Mouse (Mus musculus) heart, postnatal 14 days (tissue): Measurements from ENCODE around the gene Rnf144b. TPM values are rescaled to one million over a fixed set of nuclear protein-coding genes. Genes with fewer than 3 reads are reported as not detected.

Experiments used
- DNase-seq, 2 experiments: peaks; one replicate each; pipeline ENCODE4 v3.0.0; 2021 to 2022
- intact Hi-C: fragments of 180-260 bp; cut with DNase I; formaldehyde crosslinking; loops from one replicate; pipeline ENCODE4 v1.15.1; 2025
- total RNA-seq, 2 experiments: library from RNA; stranded (reverse); gene quantifications; 2 replicates each; pipeline ENCODE4 v1.2.3; 2021

The Rnf144b gene
- total RNA-seq, 2 experiments from 2014 or later: 16.5 to 19.8 TPM

DNA sequence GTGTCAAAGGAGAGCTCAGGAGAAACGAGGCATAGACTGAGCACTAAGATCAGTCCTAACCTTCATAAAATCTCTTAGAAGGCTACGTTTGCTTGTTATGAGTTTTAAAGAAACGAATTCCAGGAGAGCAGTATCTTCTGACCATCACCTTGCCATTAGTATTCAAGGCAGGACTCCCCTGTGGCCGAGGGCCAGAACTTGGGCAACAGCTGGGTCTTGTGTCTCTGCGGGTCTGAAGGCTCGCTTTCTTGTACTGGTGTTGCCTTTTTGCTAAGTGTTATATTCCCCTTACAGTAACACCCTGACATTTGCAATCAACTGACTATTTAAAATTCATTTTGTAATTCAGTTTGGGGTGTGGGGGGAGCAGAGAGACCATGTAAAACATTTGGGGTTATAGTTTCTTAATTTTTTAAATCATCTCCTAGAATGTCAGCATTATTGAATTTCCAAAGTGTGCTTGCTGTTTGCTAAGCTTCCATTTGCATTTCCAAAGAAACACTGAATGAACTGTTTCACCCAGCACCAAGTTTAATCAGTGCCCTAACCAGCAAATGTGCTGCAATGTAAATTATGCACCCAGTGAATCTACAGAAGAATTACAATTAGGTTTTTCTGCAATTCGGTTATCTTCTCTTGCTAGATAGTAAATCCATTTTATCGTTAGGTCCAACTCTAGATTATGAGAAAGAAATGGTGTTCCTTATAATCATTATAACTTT, 126.0 kb downstream of the Rnf144b start:
- intact Hi-C loops: no loop called here
- no peak for DNase-seq

DNA sequence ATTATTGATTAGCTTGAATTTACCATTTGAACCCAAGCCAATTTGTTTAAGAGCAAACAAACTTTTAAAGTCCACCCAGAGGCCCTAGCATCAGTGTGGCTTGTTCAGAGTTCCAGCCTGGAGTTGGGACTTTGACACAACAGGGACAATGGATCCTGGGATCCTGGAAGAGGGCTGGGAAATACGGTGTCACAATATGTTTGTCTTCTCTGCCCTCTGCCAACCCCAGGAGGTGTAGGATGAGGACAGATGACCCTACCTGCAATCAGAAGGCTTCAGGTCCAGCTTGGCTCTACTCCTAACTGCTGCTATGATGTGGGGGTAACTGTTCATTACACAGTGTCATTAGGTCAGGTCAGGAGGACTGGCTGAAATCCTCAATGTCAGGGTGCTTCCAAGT, 128.2 kb downstream of the Rnf144b start:
- intact Hi-C loops: no loop called here
- no peak for DNase-seq

DNA sequence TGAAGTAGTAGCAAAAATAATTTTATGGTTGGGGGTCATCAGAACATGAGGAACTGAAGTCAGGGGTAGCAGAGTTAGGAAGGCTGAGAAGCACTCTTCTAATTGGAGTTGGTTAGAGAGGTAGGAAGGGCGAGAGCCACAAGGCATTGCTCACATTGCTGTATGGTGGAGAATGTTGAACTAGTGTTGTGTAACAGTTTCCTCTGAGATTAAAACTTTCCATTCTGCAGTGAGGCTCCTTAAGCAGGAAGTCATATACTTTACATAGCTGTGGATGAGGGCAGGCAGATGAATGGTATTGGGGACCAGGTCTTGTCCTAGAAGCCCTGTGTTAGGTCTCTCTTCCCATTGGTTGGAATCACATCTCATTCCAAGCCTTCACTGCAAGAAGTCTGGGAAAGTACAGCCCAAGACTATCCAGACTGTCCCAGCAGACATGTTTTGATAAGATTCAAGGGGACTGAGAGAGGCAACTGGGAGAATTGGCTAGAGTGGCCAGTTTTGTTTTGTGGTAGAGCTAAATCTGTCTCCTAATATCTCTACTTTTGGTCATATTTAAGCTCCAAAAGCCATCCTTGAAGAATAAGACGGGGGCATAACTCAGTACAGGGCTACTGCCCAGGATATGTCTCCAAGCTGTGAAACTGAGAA, 128.8 kb downstream of the Rnf144b start:
- intact Hi-C loops: no loop called here
- DNase-seq: no peak

- DNase-seq: no peak
- intact Hi-C loops: no loop called here
Measured at GRCm38 (mm10) chr13:47253711-47254110, 131.3 kb downstream of the Rnf144b start.

- no peak for DNase-seq
- intact Hi-C loops: no loop called here
Measured at GRCm38 (mm10) chr13:47259297-47259696, 136.8 kb downstream of the Rnf144b start.

DNA sequence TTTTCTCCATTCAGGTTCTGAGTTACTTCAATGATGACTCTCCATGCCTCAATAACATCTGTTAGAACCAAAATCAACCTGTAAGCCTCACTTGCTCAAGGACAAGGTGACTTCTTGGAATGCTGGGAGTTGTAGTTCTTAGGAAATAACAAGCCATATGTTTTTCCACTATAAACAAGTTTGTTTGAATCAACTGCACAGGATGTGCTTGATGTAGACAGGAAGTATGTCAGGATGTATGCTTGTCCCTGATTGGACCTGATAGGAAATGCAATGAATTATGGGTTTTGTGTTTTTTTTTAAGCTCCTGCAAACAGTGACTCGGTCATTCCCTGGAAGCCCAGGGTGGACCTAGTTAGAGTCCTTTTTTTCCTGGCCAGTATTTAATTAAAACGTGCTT, 139.5 kb downstream of the Rnf144b start:
- DNase-seq: no peak
- intact Hi-C loops: no loop called here

DNA sequence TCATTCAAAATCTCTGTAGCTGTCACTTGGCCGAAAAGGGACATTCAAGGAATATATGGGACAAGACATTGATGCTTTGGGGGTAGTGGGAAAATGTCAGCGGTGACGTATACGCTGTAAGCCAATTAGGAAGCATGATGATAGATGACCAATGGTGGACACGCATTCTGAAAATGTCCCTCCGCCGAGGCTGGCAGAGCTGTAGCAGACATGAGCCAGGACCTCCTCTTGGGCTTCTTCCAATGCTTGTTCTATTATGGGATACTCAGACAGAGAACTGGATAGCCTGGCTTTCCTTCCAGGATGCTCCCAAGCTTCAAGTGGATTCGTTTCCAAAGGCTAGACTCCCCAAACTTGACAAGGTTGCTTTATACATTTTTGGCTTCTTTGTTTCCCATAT, 141.9 kb downstream of the Rnf144b start:
- intact Hi-C loops: no loop called here
- DNase-seq: peak; percentile 50 to 68

GRCm38 (mm10) chr13:47266411-47266810, 144.0 kb downstream of the Rnf144b start:
- intact Hi-C loops: no loop called here
- no peak for DNase-seq

DNA sequence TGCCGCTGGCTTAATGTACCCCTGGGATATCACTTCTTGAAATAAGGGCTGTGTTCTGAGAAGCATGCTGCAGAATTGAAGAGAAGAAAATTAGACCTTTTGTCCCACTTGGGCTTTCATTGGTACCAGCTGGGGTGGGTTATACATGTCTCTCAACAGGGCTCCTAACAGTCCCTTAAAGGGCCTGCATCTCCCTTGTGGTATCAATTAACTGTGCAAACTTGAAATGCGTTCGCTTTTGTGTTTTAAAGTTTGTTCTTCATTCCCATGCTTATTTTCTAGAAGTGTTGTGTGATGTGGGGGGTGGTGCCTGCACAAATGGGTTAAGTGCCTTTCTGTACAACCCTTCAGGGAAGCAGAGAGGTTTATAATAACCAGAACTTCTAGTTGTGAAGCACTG, 145.8 kb downstream of the Rnf144b start:
- intact Hi-C loops: no loop called here
- DNase-seq: no peak

GRCm38 (mm10) chr13:47272928-47273327, 150.5 kb downstream of the Rnf144b start:
- intact Hi-C loops: no loop called here
- DNase-seq: no peak

DNA sequence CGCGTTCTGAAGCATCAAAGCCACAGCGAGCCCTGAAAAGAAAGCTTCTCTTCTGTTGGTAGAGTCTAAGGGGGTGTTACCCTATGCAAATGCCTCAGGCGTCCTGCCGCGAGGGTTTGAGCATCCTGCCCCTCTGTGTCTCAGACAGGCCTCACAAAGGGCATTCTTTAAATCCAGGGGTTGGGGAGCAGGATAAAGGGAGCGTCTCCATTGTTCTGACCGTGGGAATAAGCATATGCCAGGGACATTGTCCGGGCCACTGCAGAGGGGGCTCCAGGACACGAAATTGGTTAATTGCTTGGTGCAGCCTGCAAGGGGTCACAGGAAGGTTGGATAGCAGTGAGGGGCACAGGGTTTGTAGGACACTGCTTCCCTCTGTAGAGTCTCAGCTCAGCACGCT, 151.0 kb downstream of the Rnf144b start:
- DNase-seq: no peak
- intact Hi-C loops: no loop called here

- DNase-seq: no peak
- intact Hi-C loops: no loop called here
Measured at GRCm38 (mm10) chr13:47274139-47274538, 151.7 kb downstream of the Rnf144b start.

DNA sequence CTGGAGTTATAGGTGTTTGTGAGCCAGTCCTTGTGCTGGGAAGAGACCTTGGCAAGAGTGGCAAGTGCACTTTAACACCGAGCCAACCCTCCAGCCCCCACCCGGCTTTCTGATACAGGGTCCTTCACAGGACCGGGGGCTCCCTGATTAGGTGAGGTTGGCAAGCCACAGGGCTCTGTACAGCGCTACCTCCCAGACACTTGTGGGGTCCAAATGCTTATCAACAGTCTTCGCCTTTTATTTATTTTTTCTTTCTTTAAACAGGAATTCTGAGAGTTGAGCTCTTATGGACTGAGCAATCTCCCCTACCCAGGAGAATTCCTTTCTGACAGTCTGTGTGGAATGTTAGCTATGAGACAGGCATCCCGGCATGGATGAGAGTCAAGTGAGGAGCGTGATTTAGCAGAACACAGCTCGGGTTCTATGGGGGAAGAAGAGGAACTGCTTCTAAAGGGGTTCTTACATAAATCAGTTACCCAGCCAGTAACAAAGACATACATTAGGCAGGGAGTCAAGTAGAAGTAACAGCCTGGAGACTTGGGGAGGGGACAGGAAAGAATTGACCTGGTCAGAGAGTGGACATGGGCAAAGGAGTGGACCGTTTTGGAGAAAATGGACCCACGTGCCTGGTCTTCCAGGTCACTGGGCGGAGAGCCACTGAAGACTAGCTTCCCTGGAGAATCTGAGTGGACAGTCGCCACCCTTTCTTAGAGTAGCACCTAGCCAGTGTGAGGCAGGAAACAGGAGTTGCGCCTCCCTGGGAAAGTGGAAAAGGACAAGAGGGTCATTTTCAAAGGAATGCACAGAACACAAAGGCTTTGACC, 154.8 kb downstream of the Rnf144b start:
- intact Hi-C loops: no loop called here
- DNase-seq: peak; percentile 25 to 52

- intact Hi-C loops: no loop called here
- DNase-seq: no peak
Measured at GRCm38 (mm10) chr13:47277824-47278290, 155.4 kb downstream of the Rnf144b start.

- no peak for DNase-seq
- intact Hi-C loops: no loop called here
Measured at GRCm38 (mm10) chr13:47282221-47282620, 159.8 kb downstream of the Rnf144b start.

GRCm38 (mm10) chr13:47288449-47288848, 166.0 kb downstream of the Rnf144b start:
- intact Hi-C loops: loop anchor here (1.0 kb wide), 1 partner anchor 136 kb away; no protein-coding TSS in a partner anchor
- DNase-seq: peak; percentile 72 to 87

- no peak for DNase-seq
- intact Hi-C loops: no loop called here
Measured at GRCm38 (mm10) chr13:47296465-47296864, 174.0 kb downstream of the Rnf144b start.
